Mouse (Mus musculus) olfactory bulb, adult 2 months (tissue): ENCODE measurements around the gene Entpd6. TPM values are rescaled to one million over a fixed set of nuclear protein-coding genes. Genes with fewer than 3 reads are reported as not detected.

ENCODE experiments used
- H3K27ac ChIP-seq: fragments of 200-500 bp; 2 replicates; pipeline ENCODE4 v1.5.1; 2012; ENCODE audit warnings: low read depth, low read length; ENCODE audit not compliant: insufficient read depth
- H3K4me1 ChIP-seq: fragments of 200-500 bp; 2 replicates; pipeline ENCODE4 v1.6.1; 2012; ENCODE audit warnings: low read length; ENCODE audit not compliant: control insufficient read depth, insufficient read depth
- H3K4me3 ChIP-seq: fragments of 200-500 bp; 2 replicates; pipeline ENCODE4 v1.5.1; 2012; ENCODE audit warnings: mild to moderate bottlenecking, low read depth, low read length, moderate library complexity; ENCODE audit not compliant: insufficient read depth
- CTCF ChIP-seq: fragments of 200-500 bp; IDR thresholded peaks from 2 replicates; pipeline ENCODE4 v1.5.1; 2012; ENCODE audit warnings: low read depth, mild to moderate bottlenecking, low read length, moderate library complexity; ENCODE audit not compliant: insufficient read depth
- POLR2A ChIP-seq: fragments of 200-500 bp; IDR thresholded peaks from 2 replicates; pipeline ENCODE4 v1.6.1; 2012; ENCODE audit warnings: mild to moderate bottlenecking, low read depth, low read length, moderate library complexity; ENCODE audit not compliant: insufficient read depth
- WGBS: fragments of 180-500 bp; shearing (Covaris S2); methylation state at CpG from one replicate; pipeline ENCODE4 v1.1.7; 2018; 5-methylcytosine and 5-hydroxymethylcytosine counted together
- polyA plus RNA-seq: library from polyadenylated mRNA; stranded (reverse); fragments of >200 nt; gene quantifications from 2 replicates; pipeline ENCODE4 v1.2.4, GENCODE M21; 2012; ENCODE audit warnings: low replicate concordance; ENCODE audit not compliant: missing spikeins, insufficient read depth, insufficient read length

Entpd6 gene
- polyA plus RNA-seq, 1 experiment, result not detected

DNA sequence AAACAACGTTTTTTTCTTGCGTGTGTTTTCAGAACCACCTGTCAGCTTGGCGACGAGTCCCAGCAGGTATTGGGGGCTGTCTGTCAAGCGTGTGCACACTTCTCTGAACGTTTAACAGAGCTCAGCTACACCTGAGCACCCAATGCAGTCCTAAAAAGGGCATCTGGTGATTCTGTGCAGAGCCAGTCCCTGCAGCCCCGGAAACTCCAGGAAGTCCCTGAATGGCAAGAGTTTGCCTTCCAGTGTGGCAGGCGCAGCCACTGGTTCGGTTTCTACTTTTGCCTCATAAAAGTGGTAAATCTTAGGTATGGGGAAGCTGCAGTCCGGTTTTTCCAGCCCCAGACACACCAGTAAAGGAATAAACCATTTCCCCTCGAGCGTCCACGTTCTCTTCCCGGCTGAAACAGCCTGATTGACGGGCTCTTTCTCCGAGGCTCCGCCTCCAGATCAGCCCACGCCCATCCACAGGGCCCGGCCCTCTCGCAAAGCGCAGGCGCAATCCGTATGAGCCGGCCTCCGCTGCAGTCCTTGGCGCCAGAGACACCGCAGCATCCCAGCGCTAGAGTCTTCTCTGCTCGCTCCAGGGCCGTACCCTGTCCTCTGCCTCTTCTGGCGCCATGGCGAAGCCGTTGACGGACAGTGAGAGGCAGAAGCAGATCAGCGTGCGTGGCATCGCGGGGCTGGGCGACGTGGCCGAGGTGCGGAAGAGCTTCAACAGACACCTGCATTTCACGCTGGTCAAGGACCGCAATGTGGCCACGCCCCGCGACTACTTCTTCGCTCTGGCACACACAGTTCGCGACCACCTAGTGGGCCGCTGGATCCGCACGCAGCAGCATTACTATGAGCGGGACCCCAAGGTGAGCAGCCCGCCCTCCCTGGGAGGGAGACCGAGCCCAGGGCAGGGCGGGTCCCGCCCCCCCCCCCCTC is 37.7 kb downstream of the Entpd6 start, which contains the start of gene Pygb:
Gene Pygb (plus strand): TSS at position 485 of the 930 bp plus-strand sequence.
- Histone ChIP-seq H3K4me3 (peak within 1 kb of the TSS; percentile 95), H3K27ac (peak within 1 kb of the TSS; percentile 47; the same call in 1 of the 2 replicates), H3K4me1 (peaks cover 11% of the 10 kb centered on the region)
- no peak for TF ChIP-seq CTCF
- peak; percentile 89 for TF ChIP-seq POLR2A
- 3% methylated on average over 58 of the region's 58 CpGs for WGBS

DNA sequence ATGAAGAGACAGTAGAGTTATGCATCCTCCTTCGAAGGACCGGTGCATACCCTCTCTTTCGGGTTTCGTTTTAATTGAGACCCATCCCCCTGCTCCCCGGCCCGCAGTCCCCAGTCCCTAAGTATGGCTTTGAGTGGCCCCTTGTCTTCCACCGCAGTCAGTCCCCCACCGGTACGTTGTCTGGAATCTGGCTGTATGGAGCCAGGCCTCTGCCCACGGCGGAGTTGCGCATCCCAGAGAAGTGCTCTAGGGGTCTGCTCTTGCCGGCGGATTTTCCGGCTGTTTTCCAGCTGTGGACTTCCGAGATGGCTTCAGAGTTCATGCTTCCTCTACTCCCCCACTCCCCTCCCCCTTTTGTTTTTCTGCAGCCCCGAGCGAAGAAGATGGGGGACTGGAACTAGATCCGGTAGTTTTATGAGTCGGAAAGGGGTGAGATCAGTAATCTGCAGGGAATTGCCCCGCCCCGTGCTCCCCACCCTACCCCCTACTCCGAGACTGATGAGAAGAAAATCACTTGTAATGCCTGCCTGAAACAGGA is 38.5 kb downstream of the Entpd6 start:
- H3K4me3 ChIP-seq, result peak overlapping the region; percentile 95
- TF ChIP-seq CTCF, result no peak
- no peak for TF ChIP-seq POLR2A
- 1% methylated on average over 23 of the region's 23 CpGs for WGBS
- H3K4me1 ChIP-seq, result peaks cover 11% of the 10 kb centered on the region
- H3K27ac ChIP-seq, result no peak overlapping the region

DNA sequence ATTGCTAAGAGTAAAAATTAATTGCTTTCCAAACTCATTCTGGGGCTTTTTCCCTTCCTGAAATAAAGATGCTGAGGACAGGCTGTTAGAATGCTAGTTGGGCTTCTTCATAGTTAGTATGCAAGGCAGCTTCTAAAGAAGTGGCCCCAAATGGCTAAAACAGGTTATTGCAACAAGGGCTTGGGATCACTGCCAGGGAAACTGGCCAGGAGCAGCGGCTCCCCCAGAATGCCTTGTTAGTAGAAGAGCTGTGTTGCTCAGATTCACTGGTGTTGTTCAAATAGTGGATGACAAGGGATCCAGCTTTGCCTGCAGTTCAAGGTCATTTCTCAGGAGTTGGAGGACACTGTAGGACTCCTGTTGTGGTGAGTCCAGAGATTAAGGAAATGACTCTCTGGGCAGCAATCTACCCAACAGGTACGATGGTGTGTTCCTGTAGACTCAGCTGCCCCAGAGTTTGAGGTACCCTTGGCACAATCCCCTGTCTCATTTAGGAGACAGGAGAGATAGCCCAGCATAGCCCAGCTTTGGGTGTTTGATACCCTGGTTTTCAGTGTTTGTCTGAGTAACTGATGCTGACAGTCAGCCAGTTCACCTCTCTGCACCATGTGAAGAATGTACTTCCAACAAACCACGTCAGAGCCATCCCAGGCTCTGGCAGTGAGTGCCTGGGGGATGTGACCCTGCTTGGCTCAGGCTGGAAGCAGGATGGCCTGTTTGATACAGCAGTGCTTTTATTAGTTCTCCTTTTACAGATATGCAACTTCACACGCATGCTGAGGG is 40.1 kb downstream of the Entpd6 start:
- TF ChIP-seq CTCF (no peak), POLR2A (no peak)
- WGBS, result 31% methylated on average over 4 of the region's 4 CpGs
- H3K4me1 ChIP-seq, result peaks cover 11% of the 10 kb centered on the region
- H3K4me3 ChIP-seq, result peak overlapping the region; percentile 3; the same call in 1 of the 2 replicates
- H3K27ac ChIP-seq, result peak overlapping the region; percentile 5; the same call in 1 of the 2 replicates

DNA sequence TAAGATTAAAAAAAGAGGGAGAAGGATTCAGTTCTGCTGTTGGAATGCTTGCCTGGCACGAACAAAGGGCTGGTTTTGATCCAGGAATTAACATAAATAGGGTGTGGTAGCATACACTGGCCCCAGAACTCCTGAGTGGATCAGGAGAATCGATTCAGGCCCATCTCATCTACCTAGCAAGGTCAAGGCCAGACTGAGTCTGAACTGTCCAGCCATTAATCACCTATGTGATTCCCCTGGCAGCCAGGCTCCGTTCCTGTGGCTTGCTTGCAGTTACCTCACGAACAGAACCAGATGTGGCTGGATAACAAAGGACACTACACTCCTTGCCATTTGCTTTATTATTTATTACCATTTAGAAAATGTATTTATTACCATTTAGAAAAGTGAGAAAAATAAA is 44.5 kb downstream of the Entpd6 start:
- no peak overlapping the region for H3K27ac ChIP-seq
- WGBS, result 80% methylated on average over 4 of the region's 4 CpGs
- H3K4me1 ChIP-seq, result peaks cover 6% of the 10 kb centered on the region
- no peak overlapping the region for H3K4me3 ChIP-seq
- no peak for TF ChIP-seq CTCF
- TF ChIP-seq POLR2A, result no peak

DNA sequence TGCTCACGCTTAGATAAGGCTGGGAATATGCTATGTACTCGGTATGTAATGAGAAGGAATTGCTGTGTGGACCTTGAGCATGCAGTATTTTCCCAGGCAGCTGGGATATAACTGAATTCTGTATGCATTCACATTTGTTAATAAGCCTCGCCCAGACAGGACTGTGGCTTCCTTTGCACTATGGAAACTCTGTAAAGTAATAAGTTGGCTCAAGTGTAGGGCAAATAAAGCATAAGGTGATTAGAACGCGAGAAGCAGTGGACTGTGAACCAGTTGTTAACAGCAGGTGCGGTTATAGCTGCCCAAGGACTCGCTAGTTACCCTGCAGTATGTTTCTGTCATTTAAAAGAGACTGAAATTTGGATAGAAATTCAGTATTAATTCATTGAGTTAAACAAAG is 49.2 kb downstream of the Entpd6 start:
- 81% methylated on average over 7 of the region's 7 CpGs for WGBS
- TF ChIP-seq CTCF, result no peak
- TF ChIP-seq POLR2A, result no peak
- H3K4me3 ChIP-seq, result no peak overlapping the region
- H3K27ac ChIP-seq, result no peak overlapping the region
- H3K4me1 ChIP-seq, result no peaks in the 10 kb centered on the region

DNA sequence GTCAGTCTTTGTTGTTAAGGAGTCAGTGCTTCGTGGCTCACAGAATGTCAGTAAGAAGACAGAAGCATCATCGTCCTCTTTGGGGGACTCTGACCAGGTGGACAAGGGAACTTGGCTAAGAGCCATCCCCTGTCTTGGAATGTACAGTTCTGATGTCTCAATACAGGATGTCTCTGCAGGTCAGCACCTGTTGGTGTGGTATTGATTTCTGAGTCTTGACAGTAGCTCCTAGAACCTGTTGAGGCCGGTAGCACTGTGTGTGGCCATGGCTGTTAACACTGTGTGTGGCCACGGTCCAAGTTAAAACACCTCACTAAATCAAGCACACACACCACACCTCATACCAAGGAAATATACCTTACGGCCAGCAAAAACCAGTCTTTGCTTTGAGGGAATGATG is 51.8 kb downstream of the Entpd6 start:
- Histone ChIP-seq H3K27ac (no peak overlapping the region), H3K4me1 (no peaks in the 10 kb centered on the region), H3K4me3 (no peak overlapping the region)
- TF ChIP-seq CTCF (no peak), POLR2A (no peak)
- 84% methylated on average over 5 of the region's 5 CpGs for WGBS

DNA sequence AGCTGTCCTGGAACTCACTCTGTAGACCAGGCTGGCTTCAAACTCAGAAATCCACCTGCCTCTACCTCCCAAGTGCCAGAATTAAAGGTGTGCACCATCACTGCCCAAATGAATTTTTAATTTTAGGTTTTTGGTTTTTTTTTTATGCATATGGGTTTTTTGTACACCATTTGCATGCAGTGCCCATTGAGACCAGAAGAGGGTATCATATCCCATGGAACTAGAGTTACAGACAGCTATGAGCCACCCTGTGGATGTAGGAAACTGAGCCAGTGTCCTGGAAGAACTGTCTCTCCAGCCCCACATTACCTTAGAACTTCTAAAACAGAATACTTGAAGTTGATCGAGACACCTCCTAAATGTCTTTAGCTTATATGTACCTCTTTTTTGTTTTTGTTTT is 54.2 kb downstream of the Entpd6 start:
- 93% methylated on average over 1 of the region's 1 CpGs for WGBS
- Histone ChIP-seq H3K27ac (no peak overlapping the region), H3K4me1 (no peaks in the 10 kb centered on the region)

DNA sequence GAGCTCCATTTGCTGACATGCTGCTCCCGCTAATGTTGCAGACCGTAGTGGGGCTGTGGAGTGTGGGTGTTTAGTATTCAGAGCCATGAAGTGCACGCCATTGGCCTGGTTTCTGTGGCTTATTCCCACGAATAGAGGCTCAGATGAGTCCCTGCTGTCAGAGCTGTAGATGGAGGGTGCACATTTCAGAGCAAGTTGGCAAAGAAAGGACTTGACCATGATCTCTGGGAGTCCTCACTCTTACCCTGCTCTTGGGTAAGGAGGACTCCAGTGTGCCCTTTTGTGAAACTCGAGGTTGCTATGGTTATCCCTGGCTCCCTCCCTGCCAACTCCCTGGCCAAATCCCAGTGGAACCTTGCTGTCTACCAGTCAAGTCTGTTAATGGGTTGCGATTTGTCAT is 59.5 kb downstream of the Entpd6 start:
- no peak overlapping the region for H3K4me3 ChIP-seq
- 34% methylated on average over 6 of the region's 6 CpGs for WGBS
- no peak overlapping the region for H3K27ac ChIP-seq
- H3K4me1 ChIP-seq, result no peaks in the 10 kb centered on the region
- TF ChIP-seq POLR2A, result no peak
- no peak for TF ChIP-seq CTCF

More for the DNA sequence above, 54.2 kb downstream of the Entpd6 start:
- TF ChIP-seq CTCF, result no peak
- H3K4me3 ChIP-seq, result no peak overlapping the region
